Mouse (Mus musculus): ENCODE measurements around the gene Spatc1l.

Gene Spatc1l

GRCm38 (mm10) chr10:76561972-76562371 lies at the start of gene Spatc1l:
Gene Spatc1l (plus strand): TSS chr10:76562272.
- DNase-seq (ENCODE audit: extremely low read depth, low read depth, low spot score): no peak

DNA sequence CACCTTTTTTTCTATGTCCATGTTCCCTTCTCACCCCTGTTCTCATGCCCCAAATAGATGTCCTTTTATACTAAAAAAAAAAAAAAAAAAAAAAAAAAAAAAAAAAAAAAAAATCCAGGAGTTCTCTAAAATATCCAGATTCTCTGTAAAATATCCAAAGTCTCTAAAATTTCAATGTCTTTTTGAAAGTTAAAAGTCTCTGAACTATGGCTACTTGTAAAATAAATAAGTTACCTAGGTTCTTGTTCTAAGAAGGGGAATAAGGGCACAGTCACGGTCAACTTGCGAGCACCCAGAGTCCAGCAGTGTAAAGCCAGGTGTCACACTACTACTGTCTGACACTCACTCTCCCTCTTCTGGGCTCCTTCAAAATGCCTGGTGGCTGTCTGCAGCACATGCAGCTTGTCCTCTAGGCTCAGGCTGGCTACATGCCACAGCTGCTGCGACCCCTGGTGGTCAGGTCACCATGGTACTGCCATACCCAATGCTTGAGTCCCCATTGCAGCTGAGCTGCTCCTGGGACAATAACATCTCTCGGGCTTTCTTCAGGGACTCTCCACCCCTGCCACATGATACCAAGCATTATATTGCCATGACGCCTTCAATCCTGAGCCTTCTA lies 49.0 kb upstream of the Spatc1l start:
- no peak for DNase-seq (ENCODE audit: extremely low read depth, low read depth, low spot score)

DNA sequence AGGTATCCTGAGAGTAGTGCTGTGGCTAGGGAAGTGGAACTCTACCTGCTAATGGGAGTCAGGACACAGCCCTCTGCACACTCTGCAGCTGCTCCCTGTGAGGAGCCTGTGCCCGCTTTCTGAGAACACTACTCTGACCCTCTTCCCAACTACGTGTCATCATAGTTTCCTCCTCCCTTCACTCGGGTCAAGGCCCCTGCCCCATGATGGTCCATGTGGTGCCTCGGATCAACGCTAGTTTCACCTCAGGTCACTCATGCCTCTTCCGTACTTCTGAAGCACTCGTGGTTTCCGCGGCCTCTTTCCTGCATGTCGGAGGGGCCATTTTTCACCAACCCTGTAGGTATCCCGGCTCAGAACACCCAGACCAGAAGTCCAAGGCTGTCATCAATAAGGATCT lies 31.1 kb upstream of the Spatc1l start:
- DNase-seq (ENCODE audit: extremely low read depth, low read depth, low spot score): no peak

DNA sequence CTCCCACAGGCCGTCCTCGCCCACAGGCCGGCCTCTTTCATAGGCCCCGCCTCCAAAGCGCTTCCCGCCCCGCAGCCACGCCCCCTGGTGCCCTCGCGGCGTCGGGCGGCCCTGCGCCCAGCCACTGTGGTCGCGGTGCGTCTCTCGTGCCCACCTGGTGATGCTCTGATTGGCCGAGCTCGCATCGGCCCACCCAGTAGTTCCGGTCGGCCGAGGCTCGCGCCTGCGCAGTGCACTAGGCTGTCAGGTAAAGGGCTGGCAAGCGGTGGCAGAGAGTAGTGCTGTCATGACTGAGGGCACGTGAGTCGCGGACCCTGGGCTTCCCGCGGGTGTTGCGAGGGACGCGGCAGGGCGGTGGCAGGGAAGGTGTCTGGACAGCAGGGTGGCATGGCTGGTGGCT lies 30.7 kb upstream of the Spatc1l start, which contains the start of gene Lss:
Lss (plus strand) TSS at position 214 of the 400 bp plus-strand sequence.
- DNase-seq (ENCODE audit: extremely low read depth, low read depth, low spot score): peak; percentile 54

GRCm38 (mm10) chr10:76531828-76532227 lies 30.2 kb upstream of the Spatc1l start:
- no peak for DNase-seq (ENCODE audit: extremely low read depth, low read depth, low spot score)

- no peak for DNase-seq (ENCODE audit: extremely low read depth, low read depth, low spot score)
Observed at GRCm38 (mm10) chr10:76535526-76535925, 26.5 kb upstream of the Spatc1l start.

GRCm38 (mm10) chr10:76537619-76538018 lies 24.5 kb upstream of the Spatc1l start:
- DNase-seq (ENCODE audit: extremely low read depth, low read depth, low spot score): peak; percentile 87

- DNase-seq (ENCODE audit: extremely low read depth, low read depth, low spot score): no peak
Observed at GRCm38 (mm10) chr10:76541336-76542085, 20.6 kb upstream of the Spatc1l start.

DNA sequence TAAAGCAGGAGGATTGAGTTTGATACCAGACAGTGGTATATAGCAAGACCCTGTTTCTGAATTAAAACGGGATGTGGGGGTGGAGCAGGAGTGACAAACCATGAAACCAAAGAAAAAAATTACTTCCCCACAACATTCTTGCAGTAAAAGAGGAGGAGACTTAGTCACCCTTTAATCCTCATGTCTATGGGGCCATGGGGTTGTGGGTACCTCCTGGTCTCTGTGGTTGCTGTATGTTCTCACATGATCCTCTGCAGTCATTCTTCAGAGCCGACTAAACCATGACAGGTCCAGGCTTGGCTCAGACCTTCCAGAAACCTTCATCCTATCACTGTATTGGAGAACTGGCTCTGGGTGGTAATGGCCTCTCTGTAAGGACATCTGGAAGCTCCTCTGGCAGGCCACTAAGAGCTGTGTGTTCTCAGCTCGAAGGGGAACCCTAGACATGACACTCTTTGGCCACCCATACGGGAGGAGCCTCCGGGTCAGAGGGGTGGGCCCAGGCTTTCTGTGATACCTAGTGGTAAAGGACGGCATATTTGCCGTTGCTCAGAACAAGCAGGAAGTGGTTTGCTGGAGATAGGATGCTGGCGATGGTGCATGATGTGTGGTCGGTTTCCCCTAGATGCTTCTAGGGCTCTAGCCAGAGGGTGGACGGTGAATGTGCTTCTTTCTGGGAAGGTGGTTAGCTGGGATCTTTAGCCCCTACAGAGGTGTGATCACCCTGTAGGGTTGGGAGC lies 19.3 kb upstream of the Spatc1l start:
- no peak for DNase-seq (ENCODE audit: extremely low read depth, low read depth, low spot score)

GRCm38 (mm10) chr10:76546566-76546965 lies 15.5 kb upstream of the Spatc1l start:
- no peak for DNase-seq (ENCODE audit: extremely low read depth, low read depth, low spot score)

DNA sequence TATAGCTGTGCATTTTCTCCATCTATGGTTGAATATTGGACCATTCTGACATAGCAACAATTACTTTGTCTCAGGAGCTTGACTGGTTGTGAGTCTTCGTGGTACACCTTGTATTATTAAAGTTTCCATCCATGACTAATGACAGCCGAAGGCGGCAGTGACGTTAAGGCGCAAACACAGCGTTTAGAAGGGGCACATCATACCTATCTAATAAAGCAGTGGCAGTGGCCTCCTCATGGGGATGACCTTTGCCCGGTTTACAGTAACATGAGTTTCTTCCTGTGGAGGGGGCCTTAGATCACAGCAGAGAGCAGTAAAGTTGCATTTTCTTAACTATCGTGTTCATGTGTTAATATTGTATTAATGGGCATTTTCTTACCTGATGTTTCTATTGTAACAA lies 13.9 kb upstream of the Spatc1l start:
- no peak for DNase-seq (ENCODE audit: extremely low read depth, low read depth, low spot score)

GRCm38 (mm10) chr10:76550458-76550857 lies 11.6 kb upstream of the Spatc1l start:
- DNase-seq (ENCODE audit: extremely low read depth, low read depth, low spot score): no peak

DNA sequence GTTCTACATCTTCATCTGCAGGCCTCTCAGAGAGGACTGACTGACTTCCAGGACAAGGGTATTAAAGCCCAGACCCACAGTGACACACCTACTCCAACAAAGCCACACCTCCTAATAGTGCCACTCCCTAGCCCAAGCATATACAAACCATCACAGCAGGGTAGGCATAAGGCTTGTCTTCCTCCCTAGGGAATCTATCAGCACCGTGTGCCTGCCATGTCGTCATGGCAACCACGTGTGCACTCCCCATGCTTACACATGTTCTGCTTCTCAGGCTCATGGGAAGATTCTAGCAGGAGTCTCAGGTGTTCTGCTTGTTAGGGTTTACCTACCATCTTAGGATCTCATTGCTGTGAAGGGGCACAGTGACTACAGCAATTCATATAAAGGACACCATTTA lies 10.5 kb upstream of the Spatc1l start:
- no peak for DNase-seq (ENCODE audit: extremely low read depth, low read depth, low spot score)

DNA sequence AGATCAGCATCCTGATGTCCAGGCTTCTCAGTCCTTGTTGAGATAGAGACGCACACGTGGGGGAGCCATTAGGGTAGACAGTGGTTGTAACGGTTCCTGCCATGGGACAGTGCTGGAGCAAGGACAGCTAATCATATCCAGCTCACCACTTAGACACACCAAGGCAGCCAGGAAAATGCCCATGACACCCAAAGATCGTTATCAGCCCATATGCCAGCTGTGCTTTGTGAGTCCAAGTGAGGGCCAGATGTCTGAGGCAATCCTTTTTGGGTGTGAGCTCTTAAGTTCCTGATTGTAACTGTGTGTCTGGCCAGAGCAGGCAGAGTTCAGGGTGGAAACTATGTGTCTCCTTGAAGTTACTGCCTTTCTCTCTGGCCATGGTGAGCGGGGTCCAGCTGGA lies 8.0 kb upstream of the Spatc1l start:
- DNase-seq (ENCODE audit: extremely low read depth, low read depth, low spot score): no peak

DNA sequence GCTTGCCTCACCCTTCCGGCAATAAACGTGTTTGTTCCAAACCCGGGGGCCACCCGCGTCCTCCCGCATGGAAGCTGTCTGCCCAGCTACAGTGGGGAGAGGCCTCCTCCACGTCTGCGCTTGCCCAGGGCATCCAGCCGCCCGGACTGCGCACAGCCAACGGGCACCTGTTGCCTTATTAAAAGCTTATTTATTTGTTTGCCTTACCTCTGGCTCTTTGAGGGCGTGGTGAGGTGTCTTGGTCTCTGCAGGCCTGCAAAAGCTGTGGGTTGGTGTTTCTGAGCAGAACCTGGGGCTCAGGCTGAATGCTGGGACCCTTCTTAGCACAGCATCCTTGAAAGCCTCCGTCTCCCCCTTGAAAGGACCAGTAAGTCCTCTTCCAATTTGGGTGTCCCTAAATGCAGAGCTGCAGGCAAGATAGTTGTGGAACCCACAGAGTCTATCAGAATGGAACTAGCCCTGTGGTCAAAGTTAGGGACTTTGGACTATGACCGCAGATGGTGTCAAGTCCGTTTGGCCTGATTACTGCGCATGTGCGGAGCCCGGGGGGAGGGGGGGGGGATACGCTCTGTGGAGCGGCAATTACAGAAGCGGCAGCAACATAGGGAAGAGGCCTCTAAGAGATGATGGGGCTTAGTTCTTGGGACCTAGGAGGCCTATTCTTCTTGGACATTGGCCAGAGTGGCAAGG lies 8.1 kb downstream of the Spatc1l start:
- no peak for DNase-seq (ENCODE audit: extremely low read depth, low read depth, low spot score)

DNA sequence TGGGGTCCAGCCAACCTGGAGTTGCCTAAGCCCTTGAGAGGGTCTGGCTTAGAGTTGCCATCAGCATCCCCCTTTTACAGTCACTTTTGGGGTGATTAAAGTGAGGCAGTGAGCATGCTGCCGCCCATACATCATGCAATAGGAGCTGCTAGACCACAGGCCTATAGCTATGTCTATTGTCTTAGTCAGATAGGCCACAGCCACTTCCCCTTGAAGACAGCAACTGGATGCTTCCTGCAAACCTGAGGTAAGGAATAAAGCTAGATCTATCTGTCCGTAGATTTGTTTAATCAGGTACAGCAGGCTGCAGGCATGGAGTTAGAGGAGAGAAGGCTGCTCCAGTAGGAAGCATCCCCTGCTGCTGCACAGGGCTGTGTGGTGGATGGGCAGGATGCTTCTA lies 9.0 kb downstream of the Spatc1l start:
- no peak for DNase-seq (ENCODE audit: extremely low read depth, low read depth, low spot score)

DNA sequence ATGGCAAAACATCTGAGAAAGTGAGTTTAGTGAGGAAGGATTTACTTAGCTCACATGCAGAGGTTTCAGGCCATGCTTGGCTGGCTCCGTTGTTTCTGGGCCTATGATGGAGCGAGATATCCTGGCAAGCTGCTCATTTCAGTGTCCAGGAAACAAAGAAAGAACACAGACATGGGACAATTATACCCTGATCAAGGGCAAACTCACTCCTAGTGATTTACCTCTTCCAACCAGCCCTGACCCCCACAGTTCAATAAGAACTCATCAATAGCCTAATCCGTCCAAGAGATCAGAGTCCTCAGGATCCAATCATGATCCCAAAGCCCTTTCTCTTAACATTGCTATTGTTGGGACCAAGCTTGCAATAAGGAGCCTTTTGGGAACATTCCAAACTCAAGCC lies 10.1 kb downstream of the Spatc1l start:
- no peak for DNase-seq (ENCODE audit: extremely low read depth, low read depth, low spot score)

GRCm38 (mm10) chr10:76575374-76575773 lies 13.3 kb downstream of the Spatc1l start, which contains the start of gene Ftcd:
Gene Ftcd (plus strand): TSS chr10:76575648.
- DNase-seq (ENCODE audit: extremely low read depth, low read depth, low spot score): no peak

DNA sequence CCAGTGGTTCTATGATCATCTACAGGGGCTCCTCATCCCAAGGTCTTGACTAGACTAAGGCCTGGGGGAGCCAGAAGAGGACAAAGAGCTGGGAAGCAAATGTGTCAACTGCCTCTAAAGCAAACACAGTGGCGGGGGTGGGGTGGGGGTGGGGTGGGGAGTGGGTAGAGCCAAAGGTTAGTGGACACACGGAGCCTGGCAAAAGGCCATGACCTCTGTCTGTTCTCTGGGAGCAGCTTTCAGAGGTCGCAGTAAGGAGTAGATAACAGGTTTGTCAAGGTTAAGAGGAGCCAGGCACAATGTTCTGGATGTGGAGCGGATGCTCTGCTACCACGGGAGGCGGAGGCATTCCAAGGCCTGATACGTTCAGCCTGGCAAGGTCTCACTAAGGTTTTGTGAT lies 14.8 kb downstream of the Spatc1l start:
- DNase-seq (ENCODE audit: extremely low read depth, low read depth, low spot score): no peak

DNA sequence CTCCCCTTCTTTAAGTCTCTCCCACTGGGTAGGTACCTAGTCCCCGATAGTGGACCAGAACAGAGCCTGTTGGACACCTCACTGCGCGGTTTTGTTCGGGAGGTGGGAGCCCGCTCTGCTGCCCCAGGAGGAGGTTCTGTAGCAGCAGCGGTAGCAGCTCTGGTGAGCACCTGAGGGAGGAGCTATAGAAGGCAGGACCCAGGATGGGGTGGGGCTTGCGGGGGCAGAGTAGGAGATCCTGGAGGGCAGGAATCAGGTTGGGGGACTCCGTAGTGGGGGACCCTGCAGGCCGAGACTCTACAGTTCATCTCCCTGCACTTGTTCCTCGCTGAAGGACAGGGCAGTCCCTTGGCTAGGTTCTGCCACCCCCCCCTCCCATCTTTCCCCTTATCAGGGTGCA lies 22.1 kb downstream of the Spatc1l start:
- DNase-seq (ENCODE audit: extremely low read depth, low read depth, low spot score): no peak

- DNase-seq (ENCODE audit: extremely low read depth, low read depth, low spot score): no peak
Observed at GRCm38 (mm10) chr10:76586190-76586589, 24.1 kb downstream of the Spatc1l start.

All from fat pad, adult 2 months (tissue).